Mouse (Mus musculus) urinary bladder, postnatal 4 days (tissue): ENCODE data around the gene Tnrc6b.

Experiments used
- DNase-seq, 2 experiments: peaks; one replicate each; pipeline ENCODE4 v3.0.0; 2021 to 2022; ENCODE audit warnings: low spot score in 2 of 2

The Tnrc6b gene

DNA sequence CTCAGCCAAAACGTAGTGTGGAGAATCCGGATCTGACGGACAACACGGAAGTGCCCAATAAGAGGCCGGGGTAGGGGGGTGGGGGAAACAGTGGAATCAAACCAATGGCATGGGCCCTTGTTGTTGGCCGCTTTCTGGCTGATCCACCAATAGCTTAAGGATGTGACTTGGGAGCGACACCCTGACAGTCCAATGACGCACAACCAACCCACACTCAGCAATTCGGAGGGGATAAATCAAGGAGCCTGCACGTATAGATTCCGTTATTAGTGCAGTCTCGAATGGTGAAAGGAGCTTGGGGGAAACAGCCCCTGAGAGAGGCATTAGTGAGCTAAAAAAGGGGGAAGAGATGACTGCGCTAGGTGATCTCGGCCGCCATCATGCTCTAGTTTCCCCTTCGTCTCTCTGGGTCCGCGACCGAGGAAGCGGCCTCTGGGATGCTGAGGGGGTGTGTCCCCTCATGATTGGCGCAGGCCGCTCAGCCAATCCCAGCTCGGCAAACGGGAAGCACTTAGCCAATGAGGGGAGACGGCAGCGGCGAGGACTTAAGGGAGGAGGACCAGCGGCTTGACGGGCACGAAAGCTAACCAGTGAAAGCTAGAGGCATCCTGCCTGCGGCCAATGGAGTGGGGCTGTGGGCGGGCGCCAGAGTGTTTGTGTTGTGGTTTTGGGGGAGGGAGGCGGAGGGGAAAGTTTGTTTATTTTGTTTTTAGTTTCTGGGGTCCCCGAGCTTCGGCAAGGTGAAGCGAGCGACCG lies at the start of gene Tnrc6b:
Gene Tnrc6b (plus strand): TSS at position 706 of the 756 bp plus-strand sequence.
- peak; percentile 99 for DNase-seq

DNA sequence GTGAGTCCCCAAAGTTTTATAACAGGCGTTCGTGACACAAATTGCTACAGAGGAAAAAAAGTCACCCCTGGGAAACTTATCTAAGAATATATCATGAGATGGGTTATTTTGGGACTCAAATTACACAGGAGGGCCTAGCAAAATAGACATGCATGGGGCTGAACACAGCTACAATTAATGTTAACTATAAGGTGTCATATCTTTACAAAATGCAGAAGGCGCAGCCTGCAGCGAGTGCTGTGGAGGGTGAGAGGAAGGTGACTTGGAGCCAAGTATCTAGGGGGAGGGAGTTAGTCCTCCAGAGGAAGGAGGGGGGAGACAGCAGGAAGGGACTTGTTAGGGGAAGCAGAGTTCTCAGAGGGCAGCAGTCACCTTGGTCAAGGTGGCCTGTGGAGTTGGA lies 46.7 kb upstream of the Tnrc6b start:
- no peak for DNase-seq

DNA sequence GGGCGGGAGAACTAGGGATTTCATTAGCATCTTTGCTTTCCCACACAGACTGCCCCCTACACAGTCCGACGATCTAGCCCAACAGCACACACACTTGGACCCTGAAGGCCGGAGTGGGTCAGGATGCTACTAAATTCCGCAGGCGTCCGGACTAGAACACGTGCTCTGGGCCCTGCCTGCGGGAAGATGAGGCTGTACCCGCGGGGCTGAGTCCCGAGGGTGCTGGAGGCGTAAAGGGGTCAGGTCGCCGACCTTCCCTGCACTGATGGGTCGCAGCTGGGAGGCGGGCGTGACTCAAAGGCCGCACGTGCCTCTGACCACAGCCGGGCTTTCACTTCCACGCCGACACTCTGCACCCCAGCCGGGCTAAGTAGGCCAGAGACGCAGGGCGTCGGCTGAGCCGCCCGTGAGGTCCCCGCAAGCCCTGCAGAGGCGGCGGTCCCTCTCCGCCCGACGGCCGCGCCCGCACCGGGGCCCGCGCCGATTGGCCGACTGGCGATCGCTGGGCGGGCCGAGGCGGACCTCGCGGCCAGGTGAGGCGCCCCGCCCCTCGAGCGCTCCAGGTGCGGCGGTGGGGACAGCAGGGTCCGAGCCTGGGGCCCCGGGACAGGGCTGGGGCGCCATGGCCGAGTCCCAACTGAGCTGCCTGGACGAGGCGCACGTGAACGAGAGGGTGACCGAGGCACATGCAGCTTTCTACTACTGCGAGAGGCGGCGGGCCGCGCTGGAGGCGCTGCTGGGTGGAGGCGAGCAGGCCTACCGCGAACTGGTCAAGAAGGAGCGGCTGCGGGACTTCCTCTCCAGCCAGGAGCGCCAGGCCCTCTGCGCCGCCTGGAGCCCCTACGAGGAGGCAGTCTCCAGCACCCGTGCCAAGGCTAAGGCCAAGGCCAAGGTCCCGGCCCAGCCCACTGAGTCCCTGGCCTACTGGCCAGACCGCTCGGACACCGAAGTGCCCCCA lies 39.5 kb upstream of the Tnrc6b start, which contains the start of gene Fam83f:
Gene Fam83f (plus strand): TSS at position 553 of the 958 bp plus-strand sequence.
- DNase-seq, result peak in 1 of 2 experiments; percentile 58

DNA sequence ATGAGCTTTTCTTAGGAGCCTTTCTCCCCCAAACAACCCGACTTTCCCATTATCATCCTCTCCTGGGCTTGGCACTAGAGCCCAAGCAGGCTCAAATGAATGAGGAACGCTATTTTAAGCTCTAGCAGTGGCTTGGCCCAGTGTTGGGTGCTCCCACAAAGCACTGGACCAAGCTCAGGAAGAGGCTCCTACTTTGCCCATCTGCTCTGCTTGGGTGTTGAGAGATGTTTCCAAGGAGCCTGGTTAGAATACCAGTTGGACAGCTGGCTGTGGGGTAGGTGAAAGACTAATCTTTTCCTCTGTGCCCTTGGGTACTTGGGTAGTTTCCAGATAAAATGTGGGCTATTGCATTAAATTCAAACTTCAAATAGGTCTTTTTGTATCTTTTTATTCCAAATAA lies 38.3 kb upstream of the Tnrc6b start:
- DNase-seq, result no peak

DNA sequence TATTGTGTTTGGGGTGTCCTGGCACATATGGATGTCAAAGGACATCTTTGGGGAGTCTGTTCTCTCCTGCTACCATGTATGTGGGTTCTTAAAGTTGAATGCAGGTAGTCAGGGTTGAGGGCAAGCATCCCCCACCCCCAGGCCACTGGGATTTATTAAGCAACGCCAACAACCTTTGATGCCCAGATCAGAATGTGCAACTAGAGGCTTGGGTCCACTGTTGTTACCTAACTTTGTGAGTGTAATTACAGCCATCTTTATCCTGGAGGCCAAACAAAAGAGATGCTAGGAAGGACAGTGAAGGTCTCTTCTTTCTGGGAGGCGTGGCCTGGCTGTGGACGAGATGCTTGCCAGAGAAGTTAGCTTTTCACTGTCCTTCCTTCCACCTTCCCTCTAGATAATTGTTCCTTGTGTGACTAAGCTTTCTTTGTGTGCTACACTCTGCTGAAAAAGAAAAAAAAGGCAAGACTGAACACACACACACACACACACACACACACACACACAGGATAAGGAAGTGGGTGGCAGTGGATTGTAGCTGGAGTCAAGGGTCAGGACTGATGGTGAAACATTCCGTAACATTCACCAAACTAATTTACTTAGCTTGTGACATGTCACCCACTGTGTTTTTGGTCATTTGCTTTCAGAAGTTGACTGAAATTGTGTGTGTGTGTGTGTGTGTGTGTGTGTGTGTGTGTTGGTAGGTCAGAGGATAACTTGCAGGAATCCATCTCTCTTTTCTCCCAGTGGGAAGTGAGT lies 37.6 kb upstream of the Tnrc6b start:
- DNase-seq, result no peak

DNA sequence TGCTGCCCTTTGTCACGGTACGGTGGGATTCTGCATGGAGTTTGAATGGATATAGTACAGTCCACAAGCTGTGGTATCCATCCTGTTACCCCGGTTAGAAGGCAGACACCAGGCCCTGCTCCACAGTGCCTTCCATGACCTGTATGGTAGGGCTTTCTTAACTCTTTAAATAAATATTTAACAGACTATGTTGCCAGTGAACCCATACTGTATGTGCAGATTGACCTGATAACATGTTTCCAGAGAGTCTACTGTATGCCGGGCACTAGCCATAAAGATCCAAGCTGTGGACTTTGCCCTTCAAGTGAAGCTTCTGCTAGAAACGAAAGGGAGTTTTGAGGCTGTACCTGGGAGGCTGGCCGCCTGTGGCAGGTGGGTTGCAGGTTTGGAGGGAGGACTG lies 36.4 kb upstream of the Tnrc6b start:
- DNase-seq, result no peak

DNA sequence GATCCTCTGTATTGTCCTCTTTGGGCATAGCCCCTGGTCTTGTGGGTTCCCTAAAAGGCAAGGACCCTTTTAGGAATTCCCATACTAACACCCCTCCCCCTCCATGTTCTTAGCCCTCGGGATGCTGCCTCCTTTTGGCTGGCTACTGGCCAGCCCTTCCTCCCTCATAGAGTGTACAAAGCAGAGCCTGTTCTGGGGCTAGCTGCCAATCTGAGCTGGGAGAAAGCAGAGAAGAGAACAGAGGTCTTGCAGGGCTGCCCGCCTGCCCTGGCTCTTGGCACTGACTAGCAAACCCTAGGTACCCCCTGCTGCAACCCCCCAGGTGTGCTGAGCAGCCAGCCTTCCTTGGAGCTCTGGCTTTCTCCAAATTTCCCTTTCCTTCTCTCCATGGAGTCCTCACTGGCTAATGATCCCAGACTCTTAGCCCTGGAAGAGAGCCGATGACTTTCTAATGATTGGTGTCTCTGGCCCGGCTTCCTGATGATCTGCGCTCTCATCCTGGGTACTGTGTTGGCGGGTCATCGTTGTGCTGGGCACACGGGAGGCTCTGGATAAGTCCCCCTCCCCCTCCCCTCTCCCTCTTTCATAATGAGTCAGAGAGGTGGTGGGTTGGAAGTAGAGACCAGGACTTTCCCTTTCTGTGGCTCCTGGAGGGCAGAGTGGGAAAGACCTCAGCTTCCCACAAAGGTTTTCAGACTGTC lies 31.4 kb upstream of the Tnrc6b start:
- peak in 1 of 2 experiments; percentile 64 for DNase-seq

DNA sequence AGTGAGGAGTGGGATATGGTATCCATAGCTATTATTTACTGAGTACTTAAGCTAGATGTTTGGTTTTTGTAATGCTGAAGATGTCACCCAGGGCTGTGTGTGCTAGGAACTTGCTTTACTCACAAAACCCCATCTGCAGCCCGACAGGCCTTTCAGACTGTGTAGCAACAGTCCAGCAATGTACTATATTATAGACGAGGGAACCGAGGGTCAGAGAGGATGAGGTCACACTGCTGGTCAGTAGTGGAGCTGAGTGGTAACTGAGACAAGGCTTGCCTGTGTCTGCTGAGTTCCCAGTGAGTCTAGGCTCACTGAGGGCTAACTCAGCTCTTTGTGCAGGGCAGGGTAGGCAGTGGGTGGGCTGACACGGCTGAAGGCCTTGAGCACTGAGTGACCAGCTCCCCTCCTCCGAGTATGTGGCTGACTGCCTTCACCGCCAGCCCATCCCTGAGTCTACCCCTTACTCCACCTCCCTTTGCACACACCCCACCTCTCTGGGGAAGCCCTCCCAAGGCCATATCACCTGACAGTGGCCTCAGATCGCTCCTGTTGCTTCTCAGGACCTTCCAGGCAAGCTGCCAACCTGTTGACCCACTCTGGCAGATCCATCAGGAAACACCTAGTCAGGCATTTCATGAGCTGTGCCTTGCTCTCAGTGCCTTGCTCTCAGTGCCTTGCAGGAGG lies 30.6 kb upstream of the Tnrc6b start:
- no peak for DNase-seq

DNA sequence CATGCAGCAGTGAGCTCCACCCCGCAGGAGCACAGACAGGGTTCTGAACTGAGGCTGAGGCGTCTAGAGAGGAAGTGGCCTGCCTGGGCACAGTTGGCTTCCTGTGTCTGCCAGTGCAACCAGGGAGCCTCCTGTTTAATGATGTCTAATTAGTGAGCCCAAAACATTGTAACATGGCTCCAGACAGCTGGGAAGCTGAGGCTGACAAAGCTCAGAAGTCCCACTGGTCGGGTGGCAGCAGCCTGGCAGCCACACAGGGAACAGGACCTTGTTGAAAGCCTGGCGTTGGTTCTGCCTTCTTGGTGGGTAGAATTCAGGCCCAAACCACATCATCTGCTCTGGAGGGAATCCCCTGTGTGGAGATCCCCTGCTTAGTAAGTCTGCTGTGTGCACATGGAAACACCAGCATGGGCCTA lies 29.6 kb upstream of the Tnrc6b start:
- no peak for DNase-seq

DNA sequence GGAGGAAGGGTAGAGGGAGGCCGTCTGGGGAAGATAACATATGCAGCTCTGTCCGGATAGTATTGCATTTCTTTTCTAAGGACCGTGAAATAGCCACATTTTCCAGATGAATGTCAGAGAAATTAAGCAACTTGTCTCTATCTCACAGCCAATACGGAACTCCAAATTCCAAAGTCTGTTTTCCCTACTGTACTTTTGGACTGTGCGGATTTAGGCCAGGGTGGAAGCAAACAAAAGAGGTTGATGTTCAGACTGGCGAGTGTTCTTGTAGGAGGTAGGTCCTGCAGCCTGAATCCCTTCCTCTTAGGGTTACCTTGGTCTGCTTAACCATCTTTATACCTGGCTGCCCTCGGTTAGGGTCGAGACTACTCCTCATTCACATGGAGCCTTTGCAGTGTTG lies 28.8 kb upstream of the Tnrc6b start:
- no peak for DNase-seq

DNA sequence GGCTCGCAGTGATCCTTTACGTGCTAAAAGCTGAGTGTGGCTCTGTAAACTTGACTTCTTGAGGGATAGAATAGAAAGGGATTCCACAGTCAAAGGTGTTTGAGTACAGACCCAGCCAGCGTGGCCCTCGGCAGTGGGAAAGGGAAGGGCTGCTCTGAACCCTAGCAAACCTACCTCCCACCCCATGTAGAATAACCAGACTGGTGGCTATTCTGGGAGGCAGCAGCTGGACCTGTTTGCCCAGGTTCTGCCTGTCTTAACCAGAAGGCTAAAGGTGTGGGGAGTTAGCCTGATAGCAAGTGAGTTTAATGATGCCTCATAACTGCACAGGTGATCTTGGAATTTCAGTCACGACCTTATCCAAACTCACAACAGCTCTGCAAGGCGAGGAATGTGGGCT lies 28.0 kb upstream of the Tnrc6b start:
- peak in 1 of 2 experiments; percentile 65 for DNase-seq

DNA sequence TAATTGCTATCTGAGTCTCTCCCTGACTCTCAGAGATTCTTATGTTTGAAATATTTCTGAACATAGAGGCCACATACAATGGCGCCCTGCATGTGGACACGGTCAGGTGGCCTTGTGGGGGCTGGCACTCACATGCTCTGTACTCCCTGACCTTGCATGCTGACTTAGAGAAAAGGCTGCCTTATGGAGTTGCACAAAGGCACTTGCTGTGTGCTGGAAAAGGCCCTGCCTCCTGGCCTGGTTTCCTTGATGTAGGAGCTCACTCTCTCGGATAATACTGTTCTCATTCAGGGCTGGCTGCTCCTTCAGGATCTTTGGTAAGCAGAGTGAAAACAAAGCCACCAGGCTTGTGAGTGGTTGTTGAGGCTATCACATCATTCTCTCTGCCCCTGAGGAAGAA lies 27.1 kb upstream of the Tnrc6b start:
- DNase-seq, result no peak

DNA sequence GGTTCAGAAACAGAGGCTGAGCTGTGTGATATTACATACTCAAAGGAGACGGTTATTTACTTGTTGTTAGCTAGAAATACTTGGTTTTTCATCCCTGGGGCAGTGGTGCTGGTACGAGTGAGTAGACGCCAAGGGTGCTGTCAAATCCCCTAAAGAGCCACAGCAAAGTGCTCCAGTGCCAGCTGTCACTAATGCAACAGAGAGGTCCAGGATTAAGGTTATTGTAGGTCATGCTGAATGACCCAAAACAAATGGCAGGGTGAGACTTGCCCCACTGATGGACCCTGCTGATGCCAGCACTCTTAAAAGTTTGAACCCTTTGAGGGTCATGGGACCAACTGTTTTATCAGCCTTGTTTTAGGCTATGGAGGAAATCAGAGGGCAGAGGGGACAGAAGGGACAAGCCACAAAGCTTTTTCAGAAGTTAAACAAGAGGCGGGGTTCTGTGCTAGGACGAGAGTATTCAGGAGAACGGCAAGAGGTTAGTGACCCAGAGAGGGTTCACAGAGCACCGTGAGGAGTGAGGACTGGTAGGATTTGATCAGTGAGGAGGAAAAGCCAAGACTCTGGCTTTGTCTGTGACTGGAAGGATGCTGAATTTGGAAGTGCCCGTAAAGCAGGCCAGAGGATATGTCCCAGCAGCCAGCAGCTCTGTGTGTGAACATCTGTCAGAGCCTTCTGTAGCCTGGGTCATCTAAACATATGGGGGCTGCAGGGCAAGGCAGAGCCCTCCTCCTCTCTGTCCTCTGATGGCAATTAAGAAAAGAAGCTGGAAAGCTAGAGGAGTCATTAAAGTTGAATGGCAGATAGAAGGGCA lies 26.1 kb upstream of the Tnrc6b start:
- no peak for DNase-seq

DNA sequence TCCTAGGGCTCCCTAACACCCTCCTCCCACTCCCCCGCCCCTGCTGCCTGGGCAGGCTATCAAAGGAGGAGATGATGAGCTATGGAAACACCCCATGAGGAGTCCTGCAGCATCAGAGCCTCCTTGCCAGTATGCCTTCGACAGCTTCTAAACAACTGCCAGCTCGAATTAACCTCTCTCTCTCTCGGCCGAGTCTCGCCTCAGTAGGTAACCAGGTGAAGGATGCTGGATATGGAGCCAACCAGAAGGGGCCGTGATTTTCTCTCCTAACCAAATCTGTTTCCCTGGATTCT lies 25.6 kb upstream of the Tnrc6b start:
- DNase-seq, result no peak

DNA sequence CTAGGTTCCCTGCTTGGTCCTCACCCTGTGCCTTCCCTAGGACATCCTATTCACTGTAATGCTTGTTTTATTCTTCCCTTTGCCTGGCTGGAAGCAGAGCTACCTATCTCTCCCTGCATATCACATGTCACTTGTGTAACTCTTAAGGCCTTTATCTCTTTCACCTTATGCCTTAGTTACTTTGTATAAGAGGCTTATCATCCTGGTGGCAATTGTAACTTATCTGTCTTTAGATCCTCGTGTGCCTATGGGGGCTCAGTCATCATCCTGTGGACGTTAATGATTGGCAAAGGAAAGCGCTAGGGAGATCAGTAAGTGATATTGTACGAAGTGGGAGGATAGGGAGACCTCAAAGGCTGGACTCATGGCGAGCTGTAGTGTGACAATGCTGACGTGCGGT lies 22.6 kb upstream of the Tnrc6b start:
- DNase-seq, result no peak

DNA sequence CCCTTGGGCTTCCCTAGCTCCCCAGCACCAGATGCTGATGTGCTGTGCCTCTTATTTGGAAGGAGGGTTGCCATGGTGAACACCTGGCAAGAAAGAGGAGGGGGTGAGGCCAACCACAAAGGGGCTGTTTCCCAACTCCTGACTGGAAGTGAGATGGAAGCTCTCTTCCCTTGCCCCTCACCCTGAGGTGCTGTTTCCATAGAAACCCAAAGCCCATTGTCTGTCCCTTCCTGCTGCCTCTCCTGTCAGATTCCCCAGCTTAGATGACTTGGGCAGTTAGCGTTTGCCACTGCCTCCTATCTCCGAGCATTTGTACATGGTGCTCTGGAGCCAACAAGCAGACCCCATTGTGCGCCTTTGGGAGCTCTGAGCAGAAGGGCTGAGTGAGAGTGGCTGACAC lies 17.6 kb upstream of the Tnrc6b start:
- DNase-seq, result no peak

DNA sequence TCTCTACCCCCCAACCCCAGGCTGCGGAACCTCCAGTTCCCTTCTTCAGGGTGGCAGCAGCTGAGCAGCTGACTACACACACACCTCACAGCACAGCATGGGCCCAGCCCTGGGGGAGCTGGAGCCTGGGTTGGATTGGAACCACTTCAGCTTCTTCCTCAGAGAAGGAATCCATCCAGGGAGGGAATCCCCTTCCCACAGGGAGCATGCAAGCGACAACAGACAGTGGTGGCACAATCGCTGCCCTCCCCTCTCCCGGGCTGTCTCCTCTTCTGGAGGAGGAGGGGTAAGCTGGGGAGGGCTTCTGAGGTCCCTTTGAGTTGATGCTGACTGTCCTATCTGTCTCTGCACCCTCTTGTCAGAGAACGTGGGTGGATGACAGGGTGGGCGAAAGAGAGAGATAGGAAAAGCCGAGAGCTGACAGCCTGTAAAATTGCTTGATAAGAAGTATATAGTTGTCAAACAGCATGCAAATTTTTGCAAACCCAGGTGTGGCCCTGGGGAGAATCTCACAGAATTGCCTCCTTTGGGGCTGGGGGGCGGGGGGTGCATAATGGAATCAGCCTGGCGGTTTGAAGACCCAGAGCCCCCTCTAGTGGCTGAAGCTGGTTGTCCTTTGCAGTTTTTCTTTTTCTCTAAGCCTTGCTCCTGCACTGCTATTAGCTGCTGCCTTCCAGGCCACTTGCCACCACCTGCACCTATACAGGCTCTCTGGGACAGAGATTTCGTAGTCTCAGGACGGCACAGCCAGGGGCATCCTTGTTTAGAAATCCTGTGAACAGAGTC lies 16.8 kb upstream of the Tnrc6b start:
- no peak for DNase-seq

DNA sequence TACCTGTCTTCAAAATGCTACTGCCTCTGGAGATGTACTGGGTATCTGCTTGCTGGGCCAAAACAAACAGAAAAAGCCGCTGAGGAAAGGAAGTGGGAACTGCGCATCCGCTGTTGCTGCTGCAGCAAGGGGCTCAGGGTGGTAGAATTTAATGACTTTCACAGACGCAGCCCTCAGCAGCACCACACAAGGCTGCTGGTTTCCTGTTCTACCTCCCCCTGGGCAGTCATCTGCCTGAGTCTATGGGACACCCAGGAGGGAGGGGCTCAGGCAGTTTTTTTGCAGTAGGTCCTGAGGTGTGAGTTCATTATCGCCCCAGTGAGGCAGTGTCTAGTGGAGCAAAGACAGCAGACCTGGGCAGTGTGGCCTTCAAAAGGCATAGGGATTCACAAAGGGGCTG lies 13.5 kb upstream of the Tnrc6b start:
- DNase-seq, result no peak

DNA sequence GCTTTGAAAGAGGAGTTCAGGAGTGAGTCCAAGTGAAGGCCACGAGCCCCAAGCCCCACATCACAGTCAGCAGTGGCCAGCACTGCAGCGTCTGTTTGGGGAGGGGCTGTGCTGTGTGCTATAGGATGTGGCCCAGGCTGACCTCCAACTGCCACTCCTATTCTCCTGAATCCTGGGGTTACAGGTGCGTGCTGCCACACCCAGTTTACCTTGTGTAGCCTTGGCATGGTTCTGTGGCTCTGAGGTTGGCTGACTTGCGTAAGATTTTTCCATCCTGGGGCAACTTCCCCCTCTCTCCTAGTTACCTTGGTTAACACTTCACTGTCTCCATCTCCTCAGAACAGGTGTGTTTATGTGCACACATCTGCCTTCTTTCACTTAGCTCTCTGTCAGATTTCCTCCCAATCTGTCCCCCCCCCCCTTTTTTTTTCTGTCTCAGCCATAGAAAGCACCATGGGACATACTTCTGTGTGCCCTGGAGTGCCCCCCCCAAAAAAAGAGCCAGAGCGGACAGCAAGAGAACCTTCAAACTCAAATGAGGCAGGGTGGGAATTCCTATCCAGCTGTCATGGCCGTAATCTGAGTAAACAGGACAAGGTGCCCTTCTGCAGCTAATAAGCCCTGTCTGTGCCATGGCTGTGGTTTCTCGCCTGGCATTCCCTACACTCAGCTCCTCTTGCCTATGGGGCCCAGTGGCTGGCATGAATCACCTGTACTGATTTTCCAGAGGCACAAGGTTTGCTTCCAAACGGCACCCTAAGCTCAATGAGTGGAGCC lies 9.4 kb upstream of the Tnrc6b start:
- no peak for DNase-seq
